Mouse (Mus musculus) fat pad, adult 2 months (tissue): ENCODE measurements around the gene Strada.
"Not testable (repeated sequence)": the region's sequence is repeated elsewhere in the genome, so short reads cannot be mapped to it uniquely, and the experiment has no call there.

Source experiments
- DNase-seq: peaks from one replicate; pipeline ENCODE4 v3.0.0-alpha.2; 2011; ENCODE audit warnings: low read depth, low spot score; ENCODE audit errors: extremely low read depth

The Strada gene

DNA sequence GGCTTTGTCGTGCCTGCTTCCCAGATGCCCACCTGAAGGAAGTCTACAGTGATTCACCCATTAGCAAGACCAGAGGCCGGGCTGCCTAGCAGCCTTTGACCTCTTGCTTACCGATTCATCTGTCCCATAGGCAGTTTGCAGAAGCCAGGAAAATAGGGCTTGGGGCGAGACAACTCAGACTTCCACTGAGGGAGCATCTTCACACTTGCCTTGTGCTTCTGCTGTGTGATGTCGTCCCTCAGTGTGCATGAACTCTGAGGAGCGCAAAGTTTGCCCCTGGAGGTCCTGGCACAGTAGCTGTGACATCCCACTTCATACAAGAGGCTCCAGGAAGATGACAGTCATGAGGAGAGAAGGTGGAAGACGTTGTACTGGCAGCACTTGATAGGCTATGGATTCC is 44.8 kb downstream of the Strada start:
- DNase-seq = no peak

DNA sequence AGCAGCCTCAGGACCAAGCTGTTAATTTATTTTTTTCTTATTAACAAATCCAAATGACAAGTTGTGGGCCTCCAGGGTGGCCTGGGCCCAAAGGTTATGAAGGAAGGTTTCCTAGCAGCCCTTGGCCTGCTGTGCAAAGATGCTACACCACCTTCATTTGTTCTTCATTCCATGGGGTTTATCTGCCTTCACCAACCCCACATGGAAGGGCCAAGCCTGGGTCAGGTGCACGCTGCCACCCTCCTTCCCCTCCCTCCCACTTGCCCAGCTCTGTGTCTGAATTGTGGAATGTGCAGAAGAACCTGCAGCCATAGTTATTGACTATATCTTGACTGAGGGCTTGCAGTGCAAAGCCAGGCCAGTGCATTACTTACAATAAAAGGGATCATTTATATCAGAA is 45.7 kb downstream of the Strada start:
- DNase-seq = no peak

DNA sequence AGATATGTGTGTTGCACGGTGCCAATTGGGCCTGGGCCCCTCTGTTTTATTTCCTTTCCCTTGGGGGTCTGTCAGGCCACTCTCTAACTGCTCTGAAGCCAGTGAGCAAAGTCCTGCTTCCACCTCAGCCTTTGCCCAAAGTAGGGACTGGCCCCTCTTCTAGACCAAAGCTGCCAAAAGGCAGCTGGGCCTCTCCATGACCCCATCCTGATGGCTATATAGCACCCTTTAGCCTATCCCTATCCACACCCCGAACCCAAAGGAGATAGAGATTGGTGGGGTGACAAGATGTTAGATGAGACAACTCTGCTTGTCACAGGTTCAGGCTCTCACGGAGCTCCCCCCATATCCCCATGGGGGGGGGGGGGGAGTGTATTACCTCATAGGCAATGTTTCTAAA is 46.2 kb downstream of the Strada start:
- DNase-seq = no peak

DNA sequence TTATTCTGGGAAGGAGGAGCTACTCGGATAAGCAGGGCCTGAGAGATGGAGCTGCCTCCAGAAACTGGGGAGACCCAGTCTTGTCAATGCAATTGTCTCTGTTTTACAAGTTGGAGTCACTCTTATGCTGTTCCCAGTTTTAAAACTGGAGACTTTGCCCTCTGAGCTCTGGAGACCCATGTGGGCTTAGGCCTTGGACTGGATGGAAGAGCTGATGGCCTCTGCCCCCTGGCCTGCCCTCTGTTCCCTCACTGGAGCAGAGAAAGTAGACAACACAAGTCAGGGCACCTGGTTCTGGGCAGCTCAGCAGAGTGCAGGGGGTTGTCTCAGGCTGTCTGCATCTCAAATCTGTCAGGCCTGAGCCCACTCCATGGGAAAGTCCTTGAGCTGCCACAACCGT is 47.2 kb downstream of the Strada start:
- no peak for DNase-seq

DNA sequence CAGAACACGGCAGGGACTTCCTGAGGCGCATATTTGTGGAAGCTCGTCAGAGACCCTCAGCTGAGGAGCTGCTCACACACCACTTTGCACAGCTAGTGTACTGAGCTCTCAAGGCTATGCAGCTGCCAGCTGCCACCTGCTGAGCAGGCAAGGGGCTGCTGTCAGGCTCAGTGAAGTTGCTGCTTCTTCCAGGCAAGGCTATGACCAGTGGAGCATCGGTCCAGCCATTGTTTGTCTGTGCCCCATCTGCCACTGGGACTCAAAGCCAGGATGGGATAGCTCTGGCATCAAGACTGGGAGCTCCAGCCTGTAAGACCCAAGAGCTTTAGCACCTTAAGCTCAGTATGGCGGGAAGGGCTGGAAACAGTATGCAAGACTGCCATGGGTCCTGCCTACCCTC is 47.9 kb downstream of the Strada start:
- DNase-seq = no peak

DNA sequence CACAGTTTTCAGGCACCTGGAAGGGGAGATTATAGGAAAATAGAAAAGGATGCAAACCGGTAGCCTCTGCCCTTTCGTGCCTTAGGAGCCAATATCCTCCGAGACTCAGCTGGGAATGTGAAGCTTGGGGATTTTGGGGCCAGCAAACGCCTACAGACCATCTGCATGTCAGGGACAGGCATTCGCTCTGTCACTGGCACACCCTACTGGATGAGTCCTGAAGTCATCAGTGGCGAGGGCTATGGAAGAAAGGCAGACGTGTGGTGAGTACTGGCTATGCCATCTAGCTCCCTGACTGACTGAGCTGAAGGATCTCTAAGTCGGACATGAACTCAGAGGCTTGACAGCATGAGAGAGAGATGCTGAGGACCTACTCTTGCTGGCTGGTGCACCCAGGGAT is 49.8 kb downstream of the Strada start:
- DNase-seq = no peak

DNA sequence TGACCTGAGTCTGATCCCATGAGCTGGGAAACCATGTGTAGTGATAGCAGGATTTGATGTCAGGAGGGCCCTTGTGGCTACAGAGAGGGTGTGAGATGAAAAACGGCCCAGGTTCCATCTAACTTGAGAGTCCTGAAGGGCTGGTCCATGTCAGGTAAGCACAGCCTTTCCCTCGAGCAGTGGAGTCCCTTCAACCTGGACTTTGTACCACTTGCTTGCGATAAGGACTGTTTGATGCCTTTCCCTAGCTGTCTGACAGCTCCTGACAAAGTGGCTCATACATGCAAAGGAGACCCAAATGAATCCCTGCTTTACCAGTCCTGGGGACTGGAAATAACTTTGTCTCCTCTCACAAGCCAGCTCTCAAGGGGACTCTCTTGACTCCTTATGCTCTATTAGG is 50.7 kb downstream of the Strada start:
- no peak for DNase-seq

DNA sequence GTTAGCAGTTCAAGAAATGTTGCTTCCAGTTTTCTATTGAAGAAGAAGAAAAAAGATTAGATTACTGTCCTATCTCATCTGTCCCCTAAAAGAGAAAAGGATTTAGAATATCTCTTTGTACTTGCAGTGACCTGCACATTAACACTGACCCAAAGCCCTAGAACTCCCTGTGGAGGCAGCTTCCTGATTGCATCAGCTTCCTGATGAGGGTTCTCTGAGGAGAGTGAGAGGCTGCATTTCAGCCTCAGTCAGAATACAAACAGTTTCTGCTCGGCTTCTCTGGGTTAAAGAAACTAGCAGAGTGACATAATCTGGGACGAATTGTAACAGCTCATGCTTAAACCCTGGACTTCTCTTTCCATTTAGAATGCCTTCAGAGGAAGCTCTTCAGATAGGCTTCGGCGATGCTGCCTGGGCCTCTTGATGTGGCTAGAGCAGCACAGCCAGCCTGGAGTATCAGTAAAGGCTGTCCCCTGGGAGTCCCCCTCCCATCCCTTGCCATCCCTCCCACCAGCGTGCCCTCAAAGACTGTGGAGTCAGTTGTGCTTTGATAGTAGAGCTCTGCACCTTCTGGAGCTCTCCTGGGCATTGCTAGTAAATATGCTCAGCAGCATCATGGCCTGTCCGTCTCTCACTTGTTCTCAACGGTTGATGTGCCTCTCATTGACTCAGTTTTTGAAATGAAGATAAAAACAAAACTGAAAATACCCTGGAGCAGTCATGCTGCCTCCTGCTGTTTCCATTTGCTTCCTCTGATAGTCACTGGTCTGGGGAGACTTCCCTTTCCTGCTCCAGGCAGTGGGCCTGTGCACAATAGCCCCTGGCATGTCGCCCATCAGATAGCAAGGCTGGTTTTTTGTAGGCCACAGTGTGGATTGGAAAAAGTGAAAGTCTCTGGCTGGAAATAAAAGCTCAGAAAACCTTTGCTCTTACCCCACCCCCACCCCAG is 67.1 kb downstream of the Strada start:
- DNase-seq = no peak

DNA sequence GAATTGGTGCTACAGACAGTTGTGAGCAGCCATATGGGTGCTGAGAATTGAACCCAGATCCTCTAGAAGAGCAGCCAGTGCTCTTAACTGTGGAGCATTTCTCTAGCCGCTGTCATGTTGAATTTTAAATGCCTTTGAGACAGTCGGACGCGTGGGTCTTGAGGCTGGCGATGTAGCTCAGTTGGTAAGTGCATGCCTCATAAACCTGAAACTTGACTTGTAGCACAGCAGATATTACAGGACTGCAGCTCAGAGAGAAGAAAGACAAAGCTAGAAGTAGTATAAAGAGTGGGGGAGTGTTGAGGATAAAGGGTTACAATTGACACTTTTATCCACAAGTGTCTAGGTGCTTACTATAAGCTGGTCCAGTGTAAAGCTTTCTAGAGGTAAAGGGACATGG is 69.5 kb downstream of the Strada start:
- DNase-seq = no peak

DNA sequence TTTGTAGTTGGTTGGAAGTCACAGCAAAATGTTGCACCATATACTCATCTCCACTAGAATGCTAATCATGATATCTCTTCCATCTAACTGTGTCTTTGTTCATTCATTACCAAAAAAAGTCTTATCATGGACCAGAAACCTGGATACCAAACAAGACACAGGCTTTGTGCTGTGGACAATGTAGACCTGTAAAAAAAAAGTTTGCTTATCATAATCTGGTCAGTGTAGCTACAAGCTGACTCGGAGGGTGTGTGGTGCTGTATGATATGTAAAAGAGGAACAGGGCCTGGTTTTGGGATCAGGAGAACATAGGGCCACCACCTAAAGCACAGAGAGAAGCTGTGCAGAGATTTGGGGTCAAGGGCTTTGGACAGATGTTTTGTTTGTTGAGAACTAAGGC is 72.5 kb downstream of the Strada start:
- no peak for DNase-seq

DNA sequence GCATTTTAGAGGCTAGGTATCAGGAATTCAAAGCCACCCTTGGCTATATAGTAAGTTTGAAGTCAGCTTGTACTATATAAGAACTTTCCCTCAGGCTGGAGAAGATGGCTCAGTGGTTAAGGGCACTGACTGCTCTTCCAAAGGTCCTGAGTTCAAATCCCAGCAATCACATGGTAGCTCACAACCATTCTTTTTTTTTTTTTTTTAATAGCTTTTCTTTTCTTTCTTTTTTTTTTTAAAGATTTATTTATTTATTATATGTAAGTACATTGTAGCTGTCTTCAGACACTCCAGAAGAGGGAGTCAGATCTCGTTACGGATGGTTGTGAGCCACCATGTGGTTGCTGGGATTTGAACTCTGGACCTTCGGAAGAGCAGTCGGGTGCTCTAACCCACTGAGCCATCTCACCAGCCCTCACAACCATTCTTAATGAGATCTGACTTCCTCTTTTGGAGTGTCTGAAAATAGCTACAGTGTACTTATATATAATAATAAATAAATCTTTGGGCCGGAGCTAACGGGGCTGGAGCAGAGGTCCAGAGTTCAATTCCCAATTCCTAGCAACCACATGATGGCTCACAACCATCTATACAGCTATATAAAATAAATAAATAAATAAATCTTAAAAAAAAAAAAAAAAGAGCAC is 75.1 kb downstream of the Strada start:
- DNase-seq = not testable (repeated sequence)

DNA sequence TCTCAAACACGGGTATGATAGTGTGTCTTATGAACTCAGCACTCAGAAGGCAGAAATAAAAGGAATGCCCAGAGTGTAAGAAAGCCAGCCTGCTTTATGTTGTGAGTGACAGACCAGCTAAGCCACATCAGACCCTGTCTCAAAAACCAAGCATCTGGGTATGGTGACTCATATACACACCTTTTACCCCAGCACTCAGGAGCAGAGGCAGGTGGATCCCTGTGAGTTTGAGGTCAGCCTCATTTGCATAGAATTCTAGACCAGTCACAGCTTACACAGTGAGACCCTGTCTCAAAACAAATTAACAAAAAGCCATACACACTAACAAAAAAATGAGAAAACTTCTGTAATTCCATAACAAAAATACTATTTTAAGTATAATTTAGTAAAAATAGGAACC is 76.1 kb downstream of the Strada start:
- no peak for DNase-seq

DNA sequence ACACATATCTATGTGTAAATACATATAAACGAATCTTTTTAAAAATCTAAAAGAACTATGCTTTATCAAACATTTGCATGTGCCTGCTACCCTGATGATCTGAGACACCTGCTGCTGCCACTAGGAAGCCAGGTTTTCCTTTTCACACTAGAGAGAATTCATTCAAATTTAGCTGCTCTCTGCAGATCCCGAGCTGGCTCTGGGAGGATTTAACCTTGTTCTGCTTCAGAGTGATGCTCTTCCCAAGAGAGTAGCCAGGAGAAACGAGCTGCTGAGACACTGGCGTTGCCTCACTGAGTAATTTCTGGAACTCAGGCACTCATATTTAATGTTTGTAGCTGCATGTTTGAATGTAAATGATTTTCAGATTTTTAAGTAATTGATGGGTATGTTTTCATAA is 77.2 kb downstream of the Strada start:
- no peak for DNase-seq

DNA sequence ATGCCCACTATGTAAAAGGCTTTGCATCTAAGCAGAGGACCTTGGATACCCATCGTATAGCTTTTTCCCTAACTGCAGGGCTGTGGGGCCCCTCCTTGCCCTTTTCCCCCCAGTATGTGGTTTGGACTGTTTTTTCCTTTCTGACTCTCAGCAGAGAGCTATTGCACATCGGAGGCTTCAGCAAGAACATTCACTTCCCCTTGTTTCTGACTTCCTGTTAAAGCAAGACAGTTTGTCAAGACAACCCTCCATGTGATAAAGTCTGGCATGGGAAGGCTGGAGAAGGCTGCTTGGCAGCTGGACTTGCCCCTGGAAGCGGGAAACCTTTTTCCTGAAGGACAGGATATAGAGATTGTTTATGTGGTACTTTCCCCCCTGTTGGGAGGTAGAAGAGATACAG is 79.2 kb downstream of the Strada start:
- no peak for DNase-seq

DNA sequence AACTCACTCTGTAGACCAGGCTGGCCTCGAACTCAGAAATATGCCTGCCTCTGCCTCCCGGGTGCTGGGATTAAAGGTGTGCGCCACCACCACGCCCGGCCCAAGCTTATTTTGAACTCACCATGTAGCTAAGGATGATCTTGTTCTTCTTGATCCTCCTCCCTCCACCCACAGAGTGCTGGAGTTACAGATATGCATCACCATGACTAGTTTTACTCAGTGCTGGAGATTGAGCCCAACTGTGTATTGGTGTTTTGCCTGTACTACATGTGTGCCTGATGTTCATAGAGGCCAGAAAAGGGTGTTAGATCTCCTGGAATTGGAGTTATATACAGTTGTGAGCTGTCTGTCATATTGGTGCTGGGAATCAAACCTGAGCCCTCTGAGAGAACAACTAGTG is 79.7 kb downstream of the Strada start:
- DNase-seq = no peak
